ENCODE assay signal across 9 mouse cellular contexts in genomic region chr10:42989910-42990309, GRCm38 (mm10).
DNase-seq lines count a peak whose midpoint lies in the region; TF ChIP-seq lines count a peak whose summit lies in the region.
"Had no signal": no experiment of that assay in that cellular context is flagged by ENCODE, and none has a peak within 500 bp of the region (broad histone marks: within the 10 kb centered on the region; RNA-seq: fewer than 3 reads in every experiment).

No protein-coding gene starts in this region.

- WGBS in cerebellum, adult 2 months = 32% methylated on average over 6 of the region's 6 CpGs

- no peak overlapping the region for H3K4me3 ChIP-seq in cerebellum, adult 2 months (replicated peaks; ENCODE audit: insufficient read depth, low read depth, low read length)
- H3K4me3 ChIP-seq: limb, embryonic 15.5 days had no signal

- no peak for TF ChIP-seq POLR2A in cerebellum, adult 2 months (IDR thresholded peaks at IDR 0.05; ENCODE audit: borderline replicate concordance, insufficient read depth, low read length)

- H3K4me1 ChIP-seq in cerebellum, adult 2 months (ENCODE audit: control insufficient read depth, insufficient read depth, low read length) = no peaks in the 10 kb centered on the region; the same call in 1 of the 2 replicates

- DNase-seq in heart, adult 11 months = peak; percentile 79
- DNase-seq in heart, postnatal 25 days (ENCODE audit: low spot score) = no peak
- DNase-seq in urinary bladder, postnatal 14 days (ENCODE audit: low spot score) = peak; percentile 56
- DNase-seq in urinary bladder, adult 2 months (ENCODE audit: low spot score) = no peak
- peak; percentile 53 to 68 for DNase-seq in cerebellum, adult 2 months
- DNase-seq in gastrocnemius, postnatal 14 days = peak; percentile 39
- peak; percentile 38 to 46 for DNase-seq in lung, adult 18-20 months
- peak; percentile 21 to 57 for DNase-seq in spleen, postnatal 14 days (ENCODE audit: low spot score in 2 of 2)

- intact Hi-C loops in heart, postnatal 25 days (cut with DNase I) = loop anchor here (2.0 kb wide), 2 partner anchors 31 to 147 kb away; no protein-coding TSS in a partner anchor
- intact Hi-C loops in gastrocnemius, postnatal 14 days (cut with DNase I; ENCODE audit: low total_unique reads) = loop anchor here (10.0 kb wide), 1 partner anchor 185 kb away; the partner anchor contains the start of genes 9030612E09Rik and Sobp

- H3K27ac ChIP-seq in cerebellum, adult 2 months (ENCODE audit: insufficient read depth, low read length) = no peak overlapping the region
- H3K27ac ChIP-seq: limb, embryonic 15.5 days had no signal

- peak; percentile 78 for TF ChIP-seq CTCF in cerebellum, adult 2 months (IDR thresholded peaks at IDR 0.05; ENCODE audit: borderline replicate concordance, insufficient read depth, low read depth, low read length)

- H3K27me3 ChIP-seq in cerebellum, adult 2 months (ENCODE audit: control insufficient read depth, insufficient read depth, low read length) = no peaks in the 10 kb centered on the region

Comparison
In these comparisons a context has a peak if more than half of its experiments do, and no peak if none do; other contexts are left out.
1. DNase-seq: peak in heart, adult 11 months (single experiment), urinary bladder, postnatal 14 days (single experiment), cerebellum, adult 2 months (2 of 2), gastrocnemius, postnatal 14 days (single experiment), lung, adult 18-20 months (2 of 2) and spleen, postnatal 14 days (2 of 2); none in heart, postnatal 25 days (single experiment) and urinary bladder, adult 2 months (single experiment).